Mouse (Mus musculus) thymus, postnatal 25 days (tissue): ENCODE results near the gene Iqcc.

Source experiments
- DNase-seq: peaks from one replicate; pipeline ENCODE4 v3.0.0; 2022

Iqcc gene

DNA sequence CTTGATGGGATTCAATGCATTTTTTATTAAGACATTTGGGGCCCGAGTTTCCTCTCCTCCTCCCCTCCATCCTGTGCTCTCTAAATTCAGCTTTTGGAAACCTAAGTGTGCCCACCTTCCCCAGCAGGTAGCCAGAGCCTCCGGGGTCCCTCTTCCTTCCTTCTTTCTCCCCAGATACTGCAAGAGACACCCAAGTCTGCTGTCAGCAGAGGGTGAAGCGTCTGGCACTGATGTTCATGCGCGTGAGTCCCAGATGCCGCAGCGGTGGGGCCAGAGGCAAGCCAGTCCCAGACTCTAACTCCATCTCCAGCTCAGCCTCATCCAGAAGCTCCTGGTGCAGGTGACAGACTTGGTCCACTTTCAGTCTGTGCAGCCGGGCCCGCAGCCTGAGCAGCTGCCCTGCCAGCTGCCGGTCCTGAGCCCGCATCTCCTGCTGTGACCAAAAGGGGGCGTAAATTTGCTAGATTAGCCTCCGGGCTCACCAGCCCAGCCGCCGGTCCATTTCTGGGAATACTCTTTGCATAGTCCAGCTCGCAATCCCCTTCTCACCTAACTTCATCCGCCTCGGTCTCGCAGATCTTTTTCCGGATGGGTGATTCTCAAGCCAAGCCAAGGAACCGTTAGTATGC, 41.9 kb downstream of the Iqcc start:
- DNase-seq = peak; percentile 87

DNA sequence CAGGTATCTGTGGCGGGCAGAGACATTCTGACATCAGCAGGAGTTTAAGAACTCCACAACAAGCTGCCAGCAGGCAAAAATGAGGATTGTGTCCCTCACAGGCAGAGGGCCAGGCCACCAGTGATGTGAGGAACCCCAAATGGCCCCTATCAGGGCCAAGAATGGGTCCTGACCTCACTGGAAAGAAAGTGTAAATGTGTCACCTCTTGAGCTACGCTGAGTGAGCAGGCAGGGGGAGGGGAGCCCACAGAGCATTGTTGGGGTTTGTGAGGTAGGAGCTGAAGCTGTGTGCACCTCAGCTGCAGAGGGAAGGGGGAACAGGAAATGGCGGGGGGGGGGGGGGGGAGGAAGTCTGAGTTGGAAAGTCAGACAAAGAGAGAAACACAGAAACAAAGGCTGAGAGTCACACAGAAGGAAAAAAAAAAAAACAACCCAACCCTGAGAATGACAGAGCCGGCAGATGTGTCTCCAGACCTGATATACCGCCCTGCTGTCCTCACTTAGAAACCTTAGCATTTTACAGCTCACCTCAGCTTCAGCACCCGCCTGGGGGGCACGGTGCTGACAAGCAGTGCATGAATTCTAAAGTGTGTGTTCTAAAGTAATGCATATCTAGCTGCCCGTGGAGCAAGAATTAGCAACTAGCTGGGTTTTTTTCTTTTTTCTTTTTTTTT, 43.6 kb downstream of the Iqcc start:
- DNase-seq = peak; percentile 93

DNA sequence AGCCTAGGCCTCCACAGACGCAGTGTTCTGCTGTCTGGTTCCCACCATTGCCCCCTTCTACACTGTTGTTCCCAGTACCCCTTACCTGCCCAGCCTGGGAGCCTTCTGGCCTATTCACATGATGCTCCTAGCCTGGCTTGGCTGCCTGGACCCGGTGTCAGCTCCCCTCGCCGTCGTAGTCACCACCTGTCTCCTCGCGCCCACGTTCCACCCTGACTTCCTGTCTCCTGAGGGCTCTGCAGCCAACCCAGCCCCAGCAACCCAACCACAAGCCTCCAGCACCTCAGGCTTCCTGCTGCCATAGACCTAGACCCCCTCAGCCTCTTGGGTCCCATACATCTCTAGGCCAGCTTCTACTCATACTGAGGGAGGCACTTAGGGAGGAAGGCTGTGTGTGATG, 45.5 kb downstream of the Iqcc start, which contains the start of gene Lck:
Gene Lck, minus strand, starts transcription at position 212 of the 400 bp plus-strand sequence.
- DNase-seq = peak; percentile 89

DNA sequence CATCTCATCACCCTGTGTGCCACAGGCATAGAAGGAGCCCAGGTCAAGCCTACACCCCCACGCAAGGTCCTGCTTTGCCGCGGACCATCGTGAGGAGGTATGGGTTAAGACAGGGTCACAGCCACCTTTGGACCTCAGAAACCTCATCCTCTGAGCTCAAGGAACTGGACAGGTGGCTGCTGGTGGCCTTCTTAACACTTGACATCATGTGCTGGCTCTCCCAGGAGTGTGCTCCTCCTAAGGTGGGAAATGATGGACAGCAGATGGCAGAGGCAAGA, 45.9 kb downstream of the Iqcc start:
- DNase-seq = peak; percentile 38

DNA sequence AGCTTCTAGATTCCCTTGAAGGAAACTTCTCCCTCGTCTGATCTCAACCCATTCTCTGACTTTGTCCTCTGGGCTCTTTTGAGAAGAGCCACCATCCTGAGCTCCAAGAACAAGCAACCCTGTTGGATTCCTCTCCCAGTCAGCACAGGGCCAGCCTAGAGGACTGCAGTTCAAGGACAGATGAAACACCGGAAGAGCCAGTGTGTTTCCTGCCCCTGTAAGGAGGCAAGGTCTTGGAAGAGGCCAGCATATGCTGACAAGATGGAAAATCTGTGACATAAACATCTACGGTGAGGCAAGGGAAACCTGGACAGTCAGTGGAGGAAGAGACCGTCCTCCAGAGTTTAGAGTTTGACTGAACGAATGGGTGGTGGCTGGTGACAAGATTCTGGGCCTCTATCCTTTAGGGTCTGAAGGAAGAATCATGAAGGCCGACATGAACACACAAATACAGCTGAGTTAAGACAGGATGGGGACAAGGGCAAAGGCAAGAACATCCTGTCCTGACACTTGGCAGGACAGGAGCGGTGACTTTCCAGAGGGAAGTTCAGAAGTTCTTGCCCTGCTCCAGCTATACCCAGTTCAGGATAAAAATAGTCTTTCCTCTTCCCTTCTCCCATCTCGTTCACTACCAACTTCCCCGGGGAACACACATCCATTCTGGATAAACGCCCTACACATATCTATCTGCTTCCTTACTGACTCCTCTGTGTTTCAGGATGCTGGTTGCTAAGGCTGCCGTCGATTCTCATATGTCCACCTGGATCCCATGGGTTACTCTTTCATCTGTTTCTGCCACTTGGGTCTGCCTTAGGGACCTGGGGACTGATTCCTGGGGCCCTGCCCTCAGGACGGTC, 46.4 kb downstream of the Iqcc start:
- DNase-seq = no peak

DNA sequence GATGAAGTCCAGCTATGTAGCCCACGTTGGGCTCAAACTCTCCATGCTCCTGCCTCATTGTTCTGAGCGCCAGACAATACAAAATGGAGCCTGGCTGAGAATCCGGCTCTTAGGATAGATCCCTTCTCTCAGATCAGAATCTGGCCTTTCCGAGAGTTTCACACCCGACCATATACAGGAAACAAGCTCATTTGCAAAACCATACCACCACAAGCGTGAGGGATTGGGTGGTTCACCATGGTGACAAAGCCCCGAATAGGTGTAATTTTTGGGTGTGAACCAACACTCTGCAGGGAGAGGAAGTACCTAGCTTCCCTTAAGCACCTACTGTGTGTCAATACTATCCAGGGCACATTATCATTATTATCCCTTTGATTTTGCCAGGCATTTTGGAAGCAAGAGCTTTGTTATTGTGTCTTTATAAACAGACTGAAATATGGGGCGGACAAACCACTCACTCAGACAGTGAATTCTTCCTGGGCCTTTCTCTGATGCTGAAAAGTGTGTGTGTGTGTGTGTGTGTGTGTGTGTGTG, 47.3 kb downstream of the Iqcc start:
- peak; percentile 42 for DNase-seq

DNA sequence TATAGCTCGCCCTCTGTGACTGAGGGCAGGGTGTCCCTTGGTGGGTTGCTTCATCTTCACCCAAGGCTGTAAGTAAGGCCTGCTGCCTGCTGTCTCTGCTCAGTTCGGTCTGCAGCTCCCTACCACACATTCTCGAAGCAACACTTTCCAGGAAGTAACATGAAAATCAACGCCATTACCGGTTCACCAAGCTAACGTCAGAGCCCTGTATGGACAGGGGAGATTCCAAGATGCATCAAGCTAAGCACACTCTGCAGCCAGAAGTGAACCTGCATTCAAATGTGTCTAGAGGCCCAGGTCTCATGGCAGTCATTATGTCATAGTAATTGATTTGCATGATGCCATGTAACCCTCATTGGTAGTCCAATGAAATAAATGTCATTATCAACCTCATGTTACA, 48.9 kb downstream of the Iqcc start:
- no peak for DNase-seq

DNA sequence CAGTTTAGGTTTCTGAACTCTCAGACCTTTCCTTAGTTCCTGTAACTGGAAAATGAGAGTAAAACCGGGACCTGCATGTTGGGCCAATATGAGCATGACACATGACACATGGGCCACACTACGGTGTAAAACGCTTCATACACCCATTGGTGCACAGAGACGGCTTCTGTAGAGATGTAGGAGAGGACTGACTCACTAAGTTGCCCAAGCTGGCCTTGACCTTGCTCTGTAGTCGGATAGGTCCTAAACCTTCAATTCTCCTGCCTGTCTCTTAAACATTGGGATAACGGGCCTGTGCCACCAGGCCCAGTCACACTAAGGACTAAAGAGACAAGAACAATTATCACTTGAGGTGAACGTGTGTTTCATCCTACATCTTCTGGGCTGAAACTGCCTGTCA, 50.5 kb downstream of the Iqcc start:
- DNase-seq = no peak

DNA sequence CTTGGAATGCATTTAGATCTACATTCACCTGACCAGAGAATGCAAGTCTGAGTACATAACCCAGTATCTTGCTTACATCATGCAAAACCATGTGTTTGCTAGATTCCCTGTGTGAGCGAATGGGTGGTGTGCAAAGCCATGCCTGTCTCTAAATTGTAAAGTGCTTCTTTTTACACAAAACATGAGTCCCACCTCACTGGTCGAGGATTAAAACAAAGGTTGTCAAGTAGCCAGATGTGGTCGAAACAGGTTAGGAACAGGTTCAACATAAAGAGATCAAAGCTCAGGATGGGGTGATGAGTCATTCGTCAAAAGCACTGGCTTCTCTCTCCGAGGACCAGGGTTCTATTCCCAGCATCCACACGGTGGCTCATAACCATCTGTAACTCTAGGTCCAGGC, 53.8 kb downstream of the Iqcc start:
- no peak for DNase-seq
